Mouse (Mus musculus): ENCODE data around the gene Cdk5. TPM values are rescaled to one million over a fixed set of nuclear protein-coding genes. Genes with fewer than 3 reads are reported as not detected.

The Cdk5 gene
- polyA plus RNA-seq, 1 experiment from 2014 or later, result 31.1 TPM

DNA sequence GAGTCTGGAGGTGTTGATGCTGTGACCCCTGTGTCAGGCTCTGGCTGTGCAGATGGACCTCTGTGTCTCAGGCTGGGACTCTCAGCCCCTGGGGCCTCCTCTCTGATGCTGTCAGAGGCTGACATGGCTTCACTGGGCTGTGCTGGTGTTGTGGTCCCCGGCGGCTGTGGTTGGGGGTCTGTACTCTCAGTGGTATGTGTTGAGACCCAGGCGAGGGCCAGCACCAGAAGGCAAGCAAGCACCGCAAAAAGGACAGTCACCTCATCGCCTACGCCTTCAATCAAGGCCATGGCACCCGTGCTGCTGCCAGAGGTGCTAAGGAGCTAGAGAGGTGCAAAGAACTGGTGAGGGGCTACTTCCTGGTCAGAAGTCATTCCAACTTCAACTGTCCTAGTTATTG, 23.3 kb upstream of the Cdk5 start:
- no peak overlapping the region for H3K4me2 ChIP-seq (replicated peaks; ENCODE audit: low read depth, low read length)
- WGBS, result 89% methylated on average over 7 of the region's 7 CpGs
- H3K9ac ChIP-seq (replicated peaks; ENCODE audit: low read depth), result no peak overlapping the region
- DNase-seq (ENCODE audit: low spot score) (no peak), ATAC-seq (no peak)
- TF ChIP-seq EP300 (IDR thresholded peaks at IDR 0.05), result no peak
- no peak for TF ChIP-seq CTCF (IDR thresholded peaks at IDR 0.05)
- no peaks in the 10 kb centered on the region for H3K27me3 ChIP-seq (replicated peaks; ENCODE audit: insufficient read depth, low read length)
- peaks cover 18% of the 10 kb centered on the region for H3K4me1 ChIP-seq (ENCODE audit: insufficient read depth, low read depth, low read length)
- no peak overlapping the region for H3K4me3 ChIP-seq (ENCODE audit: low read depth, low read length)
- H3K9me3 ChIP-seq (ENCODE audit: low read length), result no peaks in the 10 kb centered on the region
- no peak overlapping the region for H3K27ac ChIP-seq (ENCODE audit: low read length)
- no peaks in the 10 kb centered on the region for H3K36me3 ChIP-seq (ENCODE audit: insufficient read depth, low read length)

DNA sequence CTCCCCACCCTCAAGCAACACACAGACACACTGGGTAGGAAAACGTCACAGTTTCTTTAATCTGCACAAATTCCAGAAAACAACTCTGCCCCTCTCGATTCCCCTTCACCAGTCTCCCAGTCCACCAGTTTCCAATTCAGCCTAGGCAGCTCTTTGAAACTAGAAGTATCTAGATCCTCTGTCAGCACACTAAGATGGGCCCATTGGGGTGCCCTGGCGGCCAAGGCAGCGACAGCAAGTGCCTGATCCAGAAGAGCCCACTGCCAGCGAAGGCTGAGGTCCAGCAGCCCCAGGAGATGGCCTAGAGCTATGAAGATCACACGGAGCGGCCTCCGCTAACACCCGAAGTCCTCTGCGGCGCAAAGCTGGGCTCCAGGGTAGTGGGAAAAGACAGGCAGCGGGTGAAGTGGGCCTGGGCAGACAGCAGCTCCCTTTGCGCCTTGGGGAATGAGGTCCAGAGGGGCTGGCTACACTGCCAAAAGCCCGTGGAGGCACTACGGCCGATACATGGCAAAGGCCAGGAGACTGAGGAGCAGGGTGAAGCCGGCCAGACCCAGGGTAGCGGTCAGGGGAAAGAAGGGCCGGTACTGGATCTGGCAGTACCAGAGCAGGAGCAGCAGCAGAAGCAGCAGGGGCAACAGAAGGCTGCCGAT, 22.2 kb upstream of the Cdk5 start:
- Histone ChIP-seq H3K36me3 (ENCODE audit: insufficient read depth, low read length) (peaks cover 3% of the 10 kb centered on the region; the same call in 1 of the 2 replicates), H3K4me3 (ENCODE audit: low read depth, low read length) (peak overlapping the region; percentile 72), H3K9ac (replicated peaks; ENCODE audit: low read depth) (peak overlapping the region; percentile 32; the same call in 1 of the 2 replicates), H3K4me2 (replicated peaks; ENCODE audit: low read depth, low read length) (peak overlapping the region; percentile 85), H3K27me3 (replicated peaks; ENCODE audit: insufficient read depth, low read length) (no peaks in the 10 kb centered on the region), H3K9me3 (ENCODE audit: low read length) (no peaks in the 10 kb centered on the region), H3K27ac (ENCODE audit: low read length) (peak overlapping the region; percentile 90), H3K4me1 (ENCODE audit: insufficient read depth, low read depth, low read length) (peaks cover 18% of the 10 kb centered on the region)
- 55% methylated on average over 20 of the region's 20 CpGs for WGBS
- peak; percentile 39; the same call in 1 of the 2 replicates for TF ChIP-seq CTCF (IDR thresholded peaks at IDR 0.05)
- no peak for TF ChIP-seq EP300 (IDR thresholded peaks at IDR 0.05)
- no peak for DNase-seq (ENCODE audit: low spot score)
- peak; percentile 1; the same call in 1 of the 2 replicates for ATAC-seq

- DNase-seq (ENCODE audit: low spot score), result peak; percentile 97
- peak; percentile 89 for ATAC-seq
- Histone ChIP-seq H3K36me3 (ENCODE audit: insufficient read depth, low read length) (peaks cover 10% of the 10 kb centered on the region; the same call in 1 of the 2 replicates), H3K4me1 (ENCODE audit: insufficient read depth, low read depth, low read length) (peaks cover 18% of the 10 kb centered on the region), H3K27ac (ENCODE audit: low read length) (peak within 1 kb of the TSS; percentile 90), H3K27me3 (replicated peaks; ENCODE audit: insufficient read depth, low read length) (no peaks in the 10 kb centered on the region), H3K9ac (replicated peaks; ENCODE audit: low read depth) (peak within 1 kb of the TSS; percentile 70), H3K9me3 (ENCODE audit: low read length) (no peaks in the 10 kb centered on the region), H3K4me3 (ENCODE audit: low read depth, low read length) (peak within 1 kb of the TSS; percentile 72), H3K4me2 (replicated peaks; ENCODE audit: low read depth, low read length) (peak within 1 kb of the TSS; percentile 85)
- TF ChIP-seq CTCF (IDR thresholded peaks at IDR 0.05) (0 out of 2 replicates have a peak, but pooled peaks have one; percentile 3), EP300 (IDR thresholded peaks at IDR 0.05) (no peak)
- under 1% methylated on average over 53 of the region's 60 CpGs for WGBS
Measured at GRCm38 (mm10) chr5:24444746-24445427, 21.6 kb upstream of the Cdk5 start, which contains the start of gene Fastk. Gene Fastk, minus strand, starts transcription at chr5:24445287.

GRCm38 (mm10) chr5:24443927-24444326, 20.6 kb upstream of the Cdk5 start:
- H3K27me3 ChIP-seq (replicated peaks; ENCODE audit: insufficient read depth, low read length), result no peaks in the 10 kb centered on the region
- H3K9me3 ChIP-seq (ENCODE audit: low read length), result no peaks in the 10 kb centered on the region
- peak overlapping the region; percentile 85 for H3K4me2 ChIP-seq (replicated peaks; ENCODE audit: low read depth, low read length)
- no peak for TF ChIP-seq EP300 (IDR thresholded peaks at IDR 0.05)
- no peak for TF ChIP-seq CTCF (IDR thresholded peaks at IDR 0.05)
- H3K4me3 ChIP-seq (ENCODE audit: low read depth, low read length), result peak overlapping the region; percentile 72; the same call in 1 of the 2 replicates
- 84% methylated on average over 12 of the region's 12 CpGs for WGBS
- no peak for DNase-seq (ENCODE audit: low spot score)
- peaks cover 19% of the 10 kb centered on the region for H3K36me3 ChIP-seq (ENCODE audit: insufficient read depth, low read length)
- peaks cover 18% of the 10 kb centered on the region for H3K4me1 ChIP-seq (ENCODE audit: insufficient read depth, low read depth, low read length)
- H3K9ac ChIP-seq (replicated peaks; ENCODE audit: low read depth), result no peak overlapping the region
- H3K27ac ChIP-seq (ENCODE audit: low read length), result no peak overlapping the region
- no peak for ATAC-seq

DNA sequence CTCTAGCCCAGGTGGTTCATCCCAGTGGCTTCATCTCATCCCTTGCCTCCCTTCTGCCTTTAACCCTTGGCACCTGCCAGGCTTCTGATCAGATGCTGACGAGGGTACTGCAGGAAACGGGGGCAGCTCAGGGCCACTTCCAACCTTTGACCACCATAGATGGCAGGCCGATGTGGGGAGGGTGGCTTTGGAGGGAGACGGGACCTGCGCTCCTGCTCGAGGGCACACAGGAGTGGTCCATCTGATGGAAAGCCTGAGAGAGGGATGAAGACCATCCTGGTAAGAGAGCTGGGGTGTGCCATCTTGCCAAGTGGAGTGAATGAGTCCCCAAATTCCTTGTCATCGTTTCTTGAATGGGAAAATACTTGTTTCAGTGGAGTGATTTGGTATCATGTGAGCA, 19.9 kb upstream of the Cdk5 start:
- Histone ChIP-seq H3K9ac (replicated peaks; ENCODE audit: low read depth) (no peak overlapping the region), H3K27me3 (replicated peaks; ENCODE audit: insufficient read depth, low read length) (no peaks in the 10 kb centered on the region), H3K36me3 (ENCODE audit: insufficient read depth, low read length) (peaks cover 25% of the 10 kb centered on the region), H3K9me3 (ENCODE audit: low read length) (no peaks in the 10 kb centered on the region), H3K4me2 (replicated peaks; ENCODE audit: low read depth, low read length) (no peak overlapping the region), H3K27ac (ENCODE audit: low read length) (no peak overlapping the region), H3K4me1 (ENCODE audit: insufficient read depth, low read depth, low read length) (peaks cover 18% of the 10 kb centered on the region), H3K4me3 (ENCODE audit: low read depth, low read length) (no peak overlapping the region)
- 86% methylated on average over 7 of the region's 7 CpGs for WGBS
- TF ChIP-seq CTCF (IDR thresholded peaks at IDR 0.05), result no peak
- no peak for TF ChIP-seq EP300 (IDR thresholded peaks at IDR 0.05)
- DNase-seq (ENCODE audit: low spot score), result no peak
- no peak for ATAC-seq

GRCm38 (mm10) chr5:24442029-24442428, 18.7 kb upstream of the Cdk5 start:
- Histone ChIP-seq H3K36me3 (ENCODE audit: insufficient read depth, low read length) (peaks cover 25% of the 10 kb centered on the region), H3K9ac (replicated peaks; ENCODE audit: low read depth) (no peak overlapping the region), H3K27me3 (replicated peaks; ENCODE audit: insufficient read depth, low read length) (no peaks in the 10 kb centered on the region), H3K4me2 (replicated peaks; ENCODE audit: low read depth, low read length) (no peak overlapping the region), H3K4me3 (ENCODE audit: low read depth, low read length) (no peak overlapping the region), H3K4me1 (ENCODE audit: insufficient read depth, low read depth, low read length) (peaks cover 10% of the 10 kb centered on the region), H3K27ac (ENCODE audit: low read length) (no peak overlapping the region), H3K9me3 (ENCODE audit: low read length) (no peaks in the 10 kb centered on the region)
- 82% methylated on average over 9 of the region's 9 CpGs for WGBS
- TF ChIP-seq EP300 (IDR thresholded peaks at IDR 0.05) (no peak), CTCF (IDR thresholded peaks at IDR 0.05) (no peak)
- ATAC-seq (no peak), DNase-seq (ENCODE audit: low spot score) (no peak)
